Mouse (Mus musculus): ENCODE data around the gene Inka1. TPM values are rescaled to one million over a fixed set of nuclear protein-coding genes. Genes with fewer than 3 reads are reported as not detected.
A peak's percentile ranks its signal among the peaks of the same experiment; 100 is the strongest.
"Not testable (repeated sequence)": the region's sequence is repeated elsewhere in the genome, so short reads cannot be mapped to it uniquely, and the experiment has no call there.

The Inka1 gene
- polyA plus RNA-seq (2014; fragmentation: Nextera tagmentation; extraction: Ambion mirVana): 74.8 and 76.2 TPM in 2 replicates

- ATAC-seq (replicated peaks; ENCODE audit: low FRiP score) (peak; percentile 71), DNase-seq (ENCODE audit: low spot score) (peak; percentile 95)
- Histone ChIP-seq H3K36me3 (ENCODE audit: control insufficient read depth, insufficient read depth, low read length) (0 out of 2 replicates have a peak, but pooled peaks cover 5% of the 10 kb centered on the region), H3K27me3 (replicated peaks; ENCODE audit: control insufficient read depth, insufficient read depth, low read length) (no peaks in the 10 kb centered on the region; the same call in 1 of the 2 replicates), H3K9me3 (ENCODE audit: control insufficient read depth, low read length) (no peaks in the 10 kb centered on the region), H3K4me3 (ENCODE audit: low read depth, low read length) (peak within 1 kb of the TSS; percentile 83), H3K9ac (ENCODE audit: low read depth, low read length) (peak within 1 kb of the TSS; percentile 90), H3K4me1 (replicated peaks; ENCODE audit: control insufficient read depth, insufficient read depth, low read length) (peaks cover 44% of the 10 kb centered on the region), H3K4me2 (peak within 1 kb of the TSS; percentile 89), H3K27ac (ENCODE audit: low read depth, low read length) (peak within 1 kb of the TSS; percentile 97)
- under 1% methylated on average over 58 of the region's 58 CpGs for WGBS
Observed at GRCm38 (mm10) chr9:107985131-107986119, at the start of gene Inka1. TSS of gene Inka1 (minus strand) at chr9:107985879.

DNA sequence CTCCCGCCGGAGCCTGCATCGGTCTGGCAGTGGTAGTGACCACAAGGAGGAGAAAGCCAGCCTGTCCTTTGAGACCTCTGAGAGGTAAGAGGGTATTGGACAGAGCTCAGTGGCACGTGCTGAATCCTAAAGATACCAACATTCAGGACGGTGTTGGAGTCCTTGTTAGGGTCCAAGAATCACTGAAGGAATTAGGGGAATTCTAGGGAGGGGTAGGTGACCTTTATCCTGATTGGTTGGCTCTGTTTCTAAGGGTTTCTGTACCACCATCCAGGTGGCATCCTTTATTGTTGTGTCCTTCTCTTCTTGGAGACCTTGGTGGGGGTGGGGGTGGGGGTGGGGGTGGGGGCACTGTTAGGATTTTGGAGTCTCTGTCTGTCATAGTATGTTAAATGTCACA, 46.4 kb upstream of the Inka1 start:
- Histone ChIP-seq H3K9ac (ENCODE audit: low read depth, low read length) (no peak overlapping the region), H3K27ac (ENCODE audit: low read depth, low read length) (no peak overlapping the region), H3K4me2 (no peak overlapping the region), H3K9me3 (ENCODE audit: control insufficient read depth, low read length) (no peaks in the 10 kb centered on the region), H3K27me3 (replicated peaks; ENCODE audit: control insufficient read depth, insufficient read depth, low read length) (no peaks in the 10 kb centered on the region), H3K4me3 (ENCODE audit: low read depth, low read length) (no peak overlapping the region), H3K4me1 (replicated peaks; ENCODE audit: control insufficient read depth, insufficient read depth, low read length) (peaks cover 6% of the 10 kb centered on the region), H3K36me3 (ENCODE audit: control insufficient read depth, insufficient read depth, low read length) (peaks cover 24% of the 10 kb centered on the region)
- WGBS: 87% methylated on average over 5 of the region's 5 CpGs
- no peak for DNase-seq (ENCODE audit: low spot score)
- no peak for ATAC-seq (replicated peaks; ENCODE audit: low FRiP score)

DNA sequence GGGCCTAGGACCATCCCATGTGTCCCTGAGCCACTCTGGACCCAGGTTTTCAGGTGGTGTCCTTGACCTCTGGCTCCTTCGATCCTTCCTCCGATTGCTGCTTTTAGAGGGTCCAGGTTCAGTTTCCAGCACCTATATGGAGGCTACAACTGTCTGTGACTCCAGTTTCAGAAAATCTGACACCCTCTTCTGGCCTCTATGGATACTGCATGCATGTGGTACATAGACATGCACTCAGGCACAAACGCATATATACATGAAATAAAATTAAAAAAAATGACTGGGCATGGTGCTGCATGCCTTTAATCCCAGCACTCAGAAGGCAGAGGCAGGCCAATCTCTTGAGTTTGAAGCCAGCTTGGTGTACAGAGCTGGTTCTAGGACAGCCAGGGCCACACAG, 42.2 kb upstream of the Inka1 start:
- no peak overlapping the region for H3K4me3 ChIP-seq (ENCODE audit: low read depth, low read length)
- 94% methylated on average over 3 of the region's 3 CpGs for WGBS
- no peak for ATAC-seq (replicated peaks; ENCODE audit: low FRiP score)
- no peaks in the 10 kb centered on the region for H3K27me3 ChIP-seq (replicated peaks; ENCODE audit: control insufficient read depth, insufficient read depth, low read length)
- H3K9ac ChIP-seq (ENCODE audit: low read depth, low read length): no peak overlapping the region
- H3K9me3 ChIP-seq (ENCODE audit: control insufficient read depth, low read length): no peaks in the 10 kb centered on the region
- H3K36me3 ChIP-seq (ENCODE audit: control insufficient read depth, insufficient read depth, low read length): peaks cover 35% of the 10 kb centered on the region
- no peak overlapping the region for H3K27ac ChIP-seq (ENCODE audit: low read depth, low read length)
- H3K4me1 ChIP-seq (replicated peaks; ENCODE audit: control insufficient read depth, insufficient read depth, low read length): no peaks in the 10 kb centered on the region
- H3K4me2 ChIP-seq: no peak overlapping the region
- no peak for DNase-seq (ENCODE audit: low spot score)

DNA sequence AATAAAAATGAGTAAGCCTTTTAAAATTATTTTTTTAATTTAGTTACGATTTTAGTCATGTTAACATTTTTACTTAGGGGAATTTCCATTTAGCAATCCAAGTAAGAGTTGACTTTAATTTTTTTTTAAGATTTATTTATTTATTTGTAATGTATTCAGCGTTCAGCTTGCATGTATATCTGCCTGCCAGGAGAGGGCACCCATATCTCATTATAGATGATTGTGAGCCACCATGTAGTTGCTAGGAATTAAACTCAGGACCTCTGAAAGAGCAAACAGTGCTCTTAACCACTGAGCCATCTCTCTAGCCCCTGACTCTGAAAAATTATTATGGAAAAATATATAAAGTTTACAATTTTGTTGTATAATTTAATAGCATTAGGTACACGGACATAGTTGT, 40.9 kb upstream of the Inka1 start:
- Histone ChIP-seq H3K36me3 (ENCODE audit: control insufficient read depth, insufficient read depth, low read length) (peaks cover 28% of the 10 kb centered on the region), H3K27ac (ENCODE audit: low read depth, low read length) (no peak overlapping the region), H3K4me1 (replicated peaks; ENCODE audit: control insufficient read depth, insufficient read depth, low read length) (no peaks in the 10 kb centered on the region), H3K9ac (ENCODE audit: low read depth, low read length) (no peak overlapping the region), H3K27me3 (replicated peaks; ENCODE audit: control insufficient read depth, insufficient read depth, low read length) (no peaks in the 10 kb centered on the region), H3K9me3 (ENCODE audit: control insufficient read depth, low read length) (no peaks in the 10 kb centered on the region), H3K4me2 (no peak overlapping the region), H3K4me3 (ENCODE audit: low read depth, low read length) (no peak overlapping the region)
- ATAC-seq (replicated peaks; ENCODE audit: low FRiP score) (no peak), DNase-seq (ENCODE audit: low spot score) (no peak)
- 88% methylated on average over 3 of the region's 3 CpGs for WGBS

DNA sequence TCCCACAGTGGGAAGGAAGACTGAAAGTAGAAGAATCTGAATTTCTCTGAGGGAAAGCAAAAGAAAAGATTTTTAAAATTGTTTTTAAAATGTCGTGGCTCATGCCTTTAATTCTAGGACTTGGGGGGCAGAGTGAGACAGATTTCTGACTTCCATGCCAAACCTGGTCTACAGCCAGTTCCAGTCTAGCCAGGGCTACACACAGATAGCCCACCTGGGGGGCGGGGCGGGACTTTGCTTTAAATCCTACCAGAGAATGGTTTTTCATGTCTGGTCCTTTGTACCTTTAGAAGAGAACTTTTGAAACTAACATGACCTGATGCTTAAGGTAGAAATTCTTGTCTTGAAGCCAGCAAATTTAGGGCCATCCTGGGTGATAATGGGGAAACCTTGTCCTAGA, 37.5 kb upstream of the Inka1 start:
- Histone ChIP-seq H3K4me3 (ENCODE audit: low read depth, low read length) (no peak overlapping the region), H3K9ac (ENCODE audit: low read depth, low read length) (no peak overlapping the region), H3K27ac (ENCODE audit: low read depth, low read length) (no peak overlapping the region), H3K27me3 (replicated peaks; ENCODE audit: control insufficient read depth, insufficient read depth, low read length) (no peaks in the 10 kb centered on the region), H3K4me2 (no peak overlapping the region), H3K36me3 (ENCODE audit: control insufficient read depth, insufficient read depth, low read length) (peaks cover 27% of the 10 kb centered on the region), H3K9me3 (ENCODE audit: control insufficient read depth, low read length) (no peaks in the 10 kb centered on the region), H3K4me1 (replicated peaks; ENCODE audit: control insufficient read depth, insufficient read depth, low read length) (no peaks in the 10 kb centered on the region)
- no peak for ATAC-seq (replicated peaks; ENCODE audit: low FRiP score)
- no peak for DNase-seq (ENCODE audit: low spot score)
- WGBS: 88% methylated on average over 3 of the region's 3 CpGs

GRCm38 (mm10) chr9:108020741-108021140, 35.1 kb upstream of the Inka1 start:
- Histone ChIP-seq H3K36me3 (ENCODE audit: control insufficient read depth, insufficient read depth, low read length) (peaks cover 11% of the 10 kb centered on the region), H3K27me3 (replicated peaks; ENCODE audit: control insufficient read depth, insufficient read depth, low read length) (no peaks in the 10 kb centered on the region), H3K9me3 (ENCODE audit: control insufficient read depth, low read length) (no peaks in the 10 kb centered on the region), H3K4me1 (replicated peaks; ENCODE audit: control insufficient read depth, insufficient read depth, low read length) (no peaks in the 10 kb centered on the region), H3K9ac (ENCODE audit: low read depth, low read length) (no peak overlapping the region), H3K27ac (ENCODE audit: low read depth, low read length) (no peak overlapping the region), H3K4me2 (no peak overlapping the region), H3K4me3 (ENCODE audit: low read depth, low read length) (no peak overlapping the region)
- no peak for ATAC-seq (replicated peaks; ENCODE audit: low FRiP score)
- WGBS: 93% methylated on average over 1 of the region's 1 CpGs
- DNase-seq (ENCODE audit: low spot score): no peak

GRCm38 (mm10) chr9:108017127-108017526, 31.4 kb upstream of the Inka1 start:
- Histone ChIP-seq H3K4me1 (replicated peaks; ENCODE audit: control insufficient read depth, insufficient read depth, low read length) (no peaks in the 10 kb centered on the region), H3K4me2 (no peak overlapping the region), H3K27me3 (replicated peaks; ENCODE audit: control insufficient read depth, insufficient read depth, low read length) (no peaks in the 10 kb centered on the region), H3K9me3 (ENCODE audit: control insufficient read depth, low read length) (no peaks in the 10 kb centered on the region), H3K36me3 (ENCODE audit: control insufficient read depth, insufficient read depth, low read length) (peaks cover 12% of the 10 kb centered on the region), H3K4me3 (ENCODE audit: low read depth, low read length) (no peak overlapping the region), H3K27ac (ENCODE audit: low read depth, low read length) (no peak overlapping the region), H3K9ac (ENCODE audit: low read depth, low read length) (no peak overlapping the region)
- ATAC-seq (replicated peaks; ENCODE audit: low FRiP score) (no peak), DNase-seq (ENCODE audit: low spot score) (no peak)
- WGBS: 89% methylated on average over 3 of the region's 3 CpGs

- H3K27ac ChIP-seq (ENCODE audit: low read depth, low read length); H3K9me3 ChIP-seq (ENCODE audit: control insufficient read depth, low read length); H3K4me3 ChIP-seq (ENCODE audit: low read depth, low read length); ATAC-seq (replicated peaks; ENCODE audit: low FRiP score); H3K9ac ChIP-seq (ENCODE audit: low read depth, low read length); DNase-seq (ENCODE audit: low spot score); H3K27me3 ChIP-seq (replicated peaks; ENCODE audit: control insufficient read depth, insufficient read depth, low read length); H3K4me1 ChIP-seq (replicated peaks; ENCODE audit: control insufficient read depth, insufficient read depth, low read length); H3K4me2 ChIP-seq: not testable (repeated sequence)
- H3K36me3 ChIP-seq (ENCODE audit: control insufficient read depth, insufficient read depth, low read length): peaks cover 13% of the 10 kb centered on the region
- WGBS: 95% methylated on average over 2 of the region's 2 CpGs
Observed at GRCm38 (mm10) chr9:108013577-108013976, 27.9 kb upstream of the Inka1 start.

- Histone ChIP-seq H3K4me3 (ENCODE audit: low read depth, low read length) (no peak overlapping the region), H3K27ac (ENCODE audit: low read depth, low read length) (no peak overlapping the region), H3K4me1 (replicated peaks; ENCODE audit: control insufficient read depth, insufficient read depth, low read length) (peaks cover 2% of the 10 kb centered on the region; the same call in 1 of the 2 replicates), H3K4me2 (no peak overlapping the region), H3K9ac (ENCODE audit: low read depth, low read length) (no peak overlapping the region), H3K27me3 (replicated peaks; ENCODE audit: control insufficient read depth, insufficient read depth, low read length) (no peaks in the 10 kb centered on the region), H3K9me3 (ENCODE audit: control insufficient read depth, low read length) (no peaks in the 10 kb centered on the region), H3K36me3 (ENCODE audit: control insufficient read depth, insufficient read depth, low read length) (peaks cover 10% of the 10 kb centered on the region)
- DNase-seq (ENCODE audit: low spot score): no peak
- no peak for ATAC-seq (replicated peaks; ENCODE audit: low FRiP score)
Observed at GRCm38 (mm10) chr9:108010385-108010784, 24.7 kb upstream of the Inka1 start.

Measured in liver, embryonic 11.5 days (tissue).